Mouse (Mus musculus) neural tube, embryonic 14.5 days (tissue): ENCODE results near the gene Atp13a5. TPM values are rescaled to one million over a fixed set of nuclear protein-coding genes. Genes with fewer than 3 reads are reported as not detected.

ENCODE experiments used
- ATAC-seq: fragments of 200-750 bp; cut with Nextera tagmentation; 2 replicates; pipeline ENCODE4 v1.8.0; 2017; ENCODE audit warnings: low read depth, mild to moderate bottlenecking, moderate TSS enrichment, moderate library complexity
- H3K27ac ChIP-seq: fragments of 300-500 bp; sonication (generic); 2 replicates; pipeline ENCODE4 v1.5.1; 2014; ENCODE audit warnings: low read depth, mild to moderate bottlenecking, control low read depth, low read length, moderate library complexity, mixed read lengths
- H3K27me3 ChIP-seq: fragments of 300-500 bp; sonication (generic); 2 replicates; pipeline ENCODE4 v1.6.1; 2014; ENCODE audit warnings: low read length; ENCODE audit not compliant: control insufficient read depth, insufficient read depth
- H3K36me3 ChIP-seq: fragments of 300-500 bp; sonication (generic); 2 replicates; pipeline ENCODE4 v1.6.1; 2014; ENCODE audit warnings: low read length, mixed read lengths; ENCODE audit not compliant: control insufficient read depth, insufficient read depth
- H3K4me1 ChIP-seq: fragments of 300-500 bp; sonication (generic); 2 replicates; pipeline ENCODE4 v1.6.1; 2014; ENCODE audit warnings: low read length; ENCODE audit not compliant: control insufficient read depth, insufficient read depth
- H3K4me2 ChIP-seq: fragments of 300-500 bp; sonication (generic); 2 replicates; pipeline ENCODE4 v1.6.1; 2014; ENCODE audit warnings: mild to moderate bottlenecking, low read depth, low read length, control low read depth
- H3K4me3 ChIP-seq: fragments of 300-500 bp; sonication (generic); 2 replicates; pipeline ENCODE4 v1.5.1; 2014; ENCODE audit warnings: low read depth, low read length, control low read depth, mixed read lengths
- H3K9ac ChIP-seq: fragments of 300-500 bp; sonication (generic); replicated peaks from 2 replicates; pipeline ENCODE4 v1.6.1; 2014; ENCODE audit warnings: low read depth, mild to moderate bottlenecking, control low read depth, low read length, mixed read lengths
- H3K9me3 ChIP-seq: fragments of 300-500 bp; sonication (generic); 2 replicates; pipeline ENCODE4 v1.6.1; 2016; ENCODE audit warnings: low read length; ENCODE audit not compliant: control insufficient read depth
- WGBS: fragments of 180-500 bp; shearing (Covaris S2); extraction: QIAGEN DNeasy Blood & Tissue Kit; methylation state at CpG from one replicate; pipeline ENCODE4 v1.1.7; 2014; 5-methylcytosine and 5-hydroxymethylcytosine counted together
- polyA plus RNA-seq: library from polyadenylated mRNA; unstranded; fragments of >200 nt; fragmentation: Nextera tagmentation; extraction: Ambion mirVana; gene quantifications from 2 replicates; pipeline ENCODE4 v1.2.1, GENCODE M21; 2014

Atp13a5 gene
- polyA plus RNA-seq, 1 experiment from 2014 or later, result 1.2 TPM

GRCm38 (mm10) chr16:29192911-29193310, 185.6 kb downstream of the Atp13a5 start:
- H3K9ac ChIP-seq, result no peak overlapping the region
- H3K9me3 ChIP-seq, result no peaks in the 10 kb centered on the region
- 21% methylated on average over 5 of the region's 5 CpGs for WGBS
- no peak for ATAC-seq
- no peaks in the 10 kb centered on the region for H3K4me1 ChIP-seq
- no peak overlapping the region for H3K4me2 ChIP-seq
- no peaks in the 10 kb centered on the region for H3K36me3 ChIP-seq
- H3K27ac ChIP-seq, result no peak overlapping the region
- H3K27me3 ChIP-seq, result no peaks in the 10 kb centered on the region
- H3K4me3 ChIP-seq, result no peak overlapping the region

Other genes starting within 250 kb of the Atp13a5 start
- 3.4 and 4.3 TPM in 2 replicates for gene Hrasls, start 169.0 kb downstream of the Atp13a5 start, polyA plus RNA-seq
- 0.26 and 0.44 TPM in 2 replicates for gene Atp13a4, start 166.1 kb upstream of the Atp13a5 start, polyA plus RNA-seq
- gene Opa1, start 200.6 kb upstream of the Atp13a5 start, polyA plus RNA-seq, result 64.8 and 68.8 TPM in 2 replicates